21 mouse cellular contexts compared by ENCODE assay signal in the genomic region with DNA sequence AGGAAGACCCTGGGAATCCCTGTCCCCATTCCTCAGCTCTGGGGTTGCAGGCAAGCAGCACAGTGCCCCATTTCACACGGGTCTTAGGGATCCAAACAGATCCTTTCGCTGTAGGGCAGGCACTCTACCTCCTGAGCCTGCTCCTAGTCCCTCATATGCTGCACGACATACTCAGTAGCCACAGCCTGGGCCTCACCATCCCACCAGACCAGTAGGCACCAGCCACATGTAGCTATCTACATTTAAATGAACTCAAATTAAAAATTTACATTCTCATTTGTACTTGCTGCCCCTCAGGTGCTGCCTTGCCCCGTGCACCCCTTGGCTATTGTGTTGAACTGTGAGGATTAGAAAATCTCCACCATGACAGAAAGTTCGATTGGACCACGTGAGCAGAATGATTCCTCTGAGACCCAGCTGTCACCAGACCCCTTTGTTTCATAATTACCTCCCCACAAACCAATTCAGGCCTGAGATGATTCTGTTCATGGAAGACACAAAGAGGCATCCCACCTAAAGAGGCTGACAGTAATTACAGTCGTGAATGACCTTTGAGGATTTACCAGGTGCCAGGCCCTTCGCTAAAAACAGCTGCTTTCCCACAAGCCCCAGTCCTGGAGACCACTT.
DNase-seq lines count a peak whose midpoint lies in the region; ATAC-seq and TF ChIP-seq lines count a peak whose summit lies in the region.
"Had no signal": no experiment of that assay in that cellular context is flagged by ENCODE, and none has a peak within 500 bp of the region (broad histone marks: within the 10 kb centered on the region; RNA-seq: fewer than 3 reads in every experiment).

No protein-coding gene starts in this region.

- H3K4me1 ChIP-seq in forebrain, embryonic 10.5 days, result peaks cover 15% of the 10 kb centered on the region
- H3K4me1 ChIP-seq in forebrain, postnatal 0 days (ENCODE audit: insufficient read depth), result 0 out of 2 replicates have a peak, but pooled peaks cover 4% of the 10 kb centered on the region
- no peaks in the 10 kb centered on the region for H3K4me1 ChIP-seq in neural tube, embryonic 11.5 days (ENCODE audit: control insufficient read depth, insufficient read depth, low read length)
- H3K4me1 ChIP-seq in hindbrain, embryonic 15.5 days (replicated peaks), result peaks cover 32% of the 10 kb centered on the region

- no peak overlapping the region for H3K4me2 ChIP-seq in forebrain, postnatal 0 days (ENCODE audit: low read depth)
- H3K4me2 ChIP-seq in neural tube, embryonic 11.5 days (ENCODE audit: low read depth), result no peak overlapping the region
- no peak overlapping the region for H3K4me2 ChIP-seq in hindbrain, embryonic 15.5 days
- H3K4me2 ChIP-seq: embryonic facial prominence, embryonic 15.5 days; heart, embryonic 11.5 days; limb, embryonic 13.5 days had no signal

- no peaks in the 10 kb centered on the region; the same call in 1 of the 2 replicates for H3K27me3 ChIP-seq in forebrain, embryonic 10.5 days (ENCODE audit: poor library complexity, severe bottlenecking)
- H3K27me3 ChIP-seq in forebrain, postnatal 0 days (ENCODE audit: insufficient read depth, low read length), result no peaks in the 10 kb centered on the region
- no peaks in the 10 kb centered on the region for H3K27me3 ChIP-seq in neural tube, embryonic 11.5 days (ENCODE audit: control insufficient read depth, insufficient read depth, low read length)
- H3K27me3 ChIP-seq in hindbrain, embryonic 15.5 days, result 0 out of 2 replicates have a peak, but pooled peaks cover 4% of the 10 kb centered on the region
- H3K27me3 ChIP-seq: embryonic facial prominence, embryonic 15.5 days; limb, embryonic 13.5 days had no signal

- intact Hi-C loops in heart, postnatal 14 days (cut with DNase I), result no loop called here

- ATAC-seq in forebrain, postnatal 0 days, result no peak
- ATAC-seq in neural tube, embryonic 11.5 days (ENCODE audit: insufficient read depth, low FRiP score, low TSS enrichment), result peak; percentile 55; the same call in 1 of the 2 replicates
- ATAC-seq in hindbrain, embryonic 15.5 days (ENCODE audit: low FRiP score, low read depth), result no peak
- ATAC-seq: CD4-positive, CD25-positive, alpha-beta regulatory T cell, adult 4 months had no signal

- 44% methylated on average over 8 of the region's 8 CpGs for WGBS in forebrain, embryonic 10.5 days
- 25% methylated on average over 8 of the region's 8 CpGs for WGBS in forebrain, postnatal 0 days
- 46% methylated on average over 8 of the region's 8 CpGs for WGBS in neural tube, embryonic 11.5 days
- 36% methylated on average over 8 of the region's 8 CpGs for WGBS in hindbrain, embryonic 15.5 days

- no peak overlapping the region for H3K4me3 ChIP-seq in forebrain, embryonic 10.5 days
- H3K4me3 ChIP-seq in forebrain, postnatal 0 days (ENCODE audit: low read depth, low read length), result no peak overlapping the region
- H3K4me3 ChIP-seq in neural tube, embryonic 11.5 days (ENCODE audit: low read depth, low read length), result no peak overlapping the region
- no peak overlapping the region for H3K4me3 ChIP-seq in hindbrain, embryonic 15.5 days
- H3K4me3 ChIP-seq: embryonic facial prominence, embryonic 15.5 days; layer of hippocampus, adult 2 months; limb, embryonic 13.5 days had no signal

- H3K9me3 ChIP-seq in forebrain, embryonic 10.5 days, result no peaks in the 10 kb centered on the region
- no peaks in the 10 kb centered on the region for H3K9me3 ChIP-seq in forebrain, postnatal 0 days (ENCODE audit: low read length)
- no peaks in the 10 kb centered on the region for H3K9me3 ChIP-seq in neural tube, embryonic 11.5 days (ENCODE audit: control insufficient read depth, low read length)
- H3K9me3 ChIP-seq in hindbrain, embryonic 15.5 days, result no peaks in the 10 kb centered on the region
- H3K9me3 ChIP-seq: embryonic facial prominence, embryonic 15.5 days; limb, embryonic 13.5 days had no signal

- TF ChIP-seq CTCF in forebrain, postnatal 0 days (IDR thresholded peaks at IDR 0.05; ENCODE audit: low read depth), result no peak

- peak overlapping the region; percentile 31; the same call in 1 of the 2 replicates for H3K27ac ChIP-seq in forebrain, embryonic 10.5 days
- no peak overlapping the region for H3K27ac ChIP-seq in forebrain, postnatal 0 days (ENCODE audit: low read depth, low read length)
- no peak overlapping the region for H3K27ac ChIP-seq in neural tube, embryonic 11.5 days (ENCODE audit: low read depth, low read length)
- 0 out of 2 replicates have a peak overlapping the region, but pooled peaks have one; percentile 1 for H3K27ac ChIP-seq in hindbrain, embryonic 15.5 days (replicated peaks)
- H3K27ac ChIP-seq: embryonic facial prominence, embryonic 15.5 days; layer of hippocampus, adult 2 months; limb, embryonic 13.5 days; liver, embryonic 14.5 days had no signal

- no peaks in the 10 kb centered on the region for H3K36me3 ChIP-seq in forebrain, embryonic 10.5 days (replicated peaks)
- no peaks in the 10 kb centered on the region for H3K36me3 ChIP-seq in forebrain, postnatal 0 days (ENCODE audit: insufficient read depth)
- H3K36me3 ChIP-seq in neural tube, embryonic 11.5 days (ENCODE audit: control insufficient read depth, insufficient read depth, low read length), result no peaks in the 10 kb centered on the region
- no peaks in the 10 kb centered on the region for H3K36me3 ChIP-seq in hindbrain, embryonic 15.5 days
- H3K36me3 ChIP-seq: embryonic facial prominence, embryonic 15.5 days; limb, embryonic 13.5 days had no signal

- no peak for DNase-seq in forebrain, embryonic 10.5 days (ENCODE audit: extremely low spot score, low spot score)
- DNase-seq in forebrain, postnatal 0 days, result no peak
- peak; percentile 31 for DNase-seq in neural tube, embryonic 11.5 days (ENCODE audit: low spot score)
- DNase-seq in neural tube, embryonic 10.5 days (ENCODE audit: extremely low spot score, low spot score), result no peak
- no peak for DNase-seq in embryo, embryonic 11 days
- DNase-seq in heart, postnatal 14 days, result no peak
- DNase-seq: adrenal gland, postnatal 14 days; cerebellum, adult 11 months; cerebellum, postnatal 10 days; heart, postnatal 10 days; kidney, adult 8-10 months; kidney, postnatal 14 days; layer of hippocampus, postnatal 36 days; thymus, postnatal 14 days had no signal

- no peak overlapping the region for H3K9ac ChIP-seq in forebrain, postnatal 0 days
- no peak overlapping the region for H3K9ac ChIP-seq in neural tube, embryonic 11.5 days (ENCODE audit: low read length)
- H3K9ac ChIP-seq in hindbrain, embryonic 15.5 days, result no peak overlapping the region
- H3K9ac ChIP-seq: embryonic facial prominence, embryonic 15.5 days; liver, embryonic 14.5 days had no signal

Comparison
In these comparisons a context has a peak if more than half of its experiments do, and no peak if none do; other contexts are left out.
1. H3K27ac ChIP-seq: peak in forebrain, embryonic 10.5 days (single experiment) and hindbrain, embryonic 15.5 days (single experiment); none in forebrain, postnatal 0 days (single experiment) and neural tube, embryonic 11.5 days (single experiment).